8 mouse cellular contexts compared by ENCODE assay signal in genomic region chr19:60790551-60791161, GRCm38 (mm10). TPM values are rescaled to one million over a fixed set of nuclear protein-coding genes. Genes with fewer than 3 reads are reported as not detected.
DNase-seq lines count a peak whose midpoint lies in the region; ATAC-seq lines count a peak whose summit lies in the region.

TSS of gene Eif3a (minus strand) at chr19:60790658.

- under 1% methylated on average over 57 of the region's 57 CpGs for WGBS in heart, embryonic 13.5 days
- WGBS in liver, embryonic 12.5 days (ENCODE audit: insufficient replicate concordance): under 1% methylated on average over 57 of the region's 57 CpGs
- under 1% methylated on average over 57 of the region's 57 CpGs for WGBS in stomach, embryonic 15.5 days

- peak; percentile 90 for ATAC-seq in erythroid progenitor cell, adult 5-6 weeks (replicated peaks; ENCODE audit: low FRiP score, poor library complexity, severe bottlenecking)
- peak; percentile 90 for ATAC-seq in heart, embryonic 13.5 days (ENCODE audit: extremely low read depth, insufficient number of reproducible peaks, low FRiP score, low TSS enrichment)
- peak; percentile 93 for ATAC-seq in liver, embryonic 12.5 days
- ATAC-seq in stomach, embryonic 15.5 days (ENCODE audit: insufficient read depth, low FRiP score, low read depth): peak; percentile 93

- peak within 1 kb of the TSS; percentile 100 for H3K9ac ChIP-seq in heart, embryonic 13.5 days
- H3K9ac ChIP-seq in liver, embryonic 12.5 days: peak within 1 kb of the TSS; percentile 100
- peak within 1 kb of the TSS; percentile 100 for H3K9ac ChIP-seq in stomach, embryonic 15.5 days

- H3K9me3 ChIP-seq in heart, embryonic 13.5 days: no peaks in the 10 kb centered on the region
- H3K9me3 ChIP-seq in liver, embryonic 12.5 days (replicated peaks): no peaks in the 10 kb centered on the region
- H3K9me3 ChIP-seq in stomach, embryonic 15.5 days: no peaks in the 10 kb centered on the region

- peak within 1 kb of the TSS; percentile 70 for H3K4me2 ChIP-seq in heart, embryonic 13.5 days
- H3K4me2 ChIP-seq in liver, embryonic 12.5 days: peak within 1 kb of the TSS; percentile 92
- H3K4me2 ChIP-seq in stomach, embryonic 15.5 days: peak within 1 kb of the TSS; percentile 59

- H3K27ac ChIP-seq in heart, embryonic 13.5 days (replicated peaks): peak within 1 kb of the TSS; percentile 98
- H3K27ac ChIP-seq in liver, embryonic 12.5 days: peak within 1 kb of the TSS; percentile 99
- H3K27ac ChIP-seq in stomach, embryonic 15.5 days: peak within 1 kb of the TSS; percentile 99

- peak within 1 kb of the TSS; percentile 100 for H3K4me3 ChIP-seq in heart, embryonic 13.5 days
- peak within 1 kb of the TSS; percentile 99 for H3K4me3 ChIP-seq in liver, embryonic 12.5 days
- H3K4me3 ChIP-seq in stomach, embryonic 15.5 days (replicated peaks): peak within 1 kb of the TSS; percentile 98

- no peaks in the 10 kb centered on the region for H3K36me3 ChIP-seq in heart, embryonic 13.5 days
- peaks cover 11% of the 10 kb centered on the region for H3K36me3 ChIP-seq in liver, embryonic 12.5 days
- no peaks in the 10 kb centered on the region for H3K36me3 ChIP-seq in stomach, embryonic 15.5 days

- no peaks in the 10 kb centered on the region for H3K27me3 ChIP-seq in heart, embryonic 13.5 days (replicated peaks)
- no peaks in the 10 kb centered on the region for H3K27me3 ChIP-seq in liver, embryonic 12.5 days (replicated peaks)
- H3K27me3 ChIP-seq in stomach, embryonic 15.5 days (replicated peaks): no peaks in the 10 kb centered on the region

- DNase-seq in CD4-positive helper T cell, adult 2 months (ENCODE audit: low read depth, low spot score): peak; percentile 97
- DNase-seq in brain, embryonic 18.5 days (ENCODE audit: low read depth, low spot score): peak; percentile 85
- DNase-seq in kidney, postnatal 10 days: peak; percentile 97
- DNase-seq in natural killer cell, adult 2 months (ENCODE audit: low spot score in 2 of 2): peak; percentile 91 to 94

- peaks cover 34% of the 10 kb centered on the region for H3K4me1 ChIP-seq in heart, embryonic 13.5 days
- H3K4me1 ChIP-seq in liver, embryonic 12.5 days: peaks cover 51% of the 10 kb centered on the region
- H3K4me1 ChIP-seq in stomach, embryonic 15.5 days: peaks cover 2% of the 10 kb centered on the region; the same call in 1 of the 2 replicates

RNA-seq across cellular contexts. Expression of gene Eif3a, which starts in this region (rescaled TPM):
- total RNA-seq in erythroid progenitor cell, adult 5-6 weeks (2015; ENCODE audit: low replicate concordance): 139 and 168 TPM in 2 replicates
- 174 and 187 TPM in 2 replicates for total RNA-seq in erythroid progenitor cell, adult 5-6 weeks (2017; ENCODE audit: low replicate concordance)
- 105 and 112 TPM in 2 replicates for polyA plus RNA-seq in heart, embryonic 13.5 days (2015; fragmentation: Nextera tagmentation; extraction: Ambion mirVana)
- polyA plus RNA-seq in liver, embryonic 12.5 days (2016; fragmentation: Nextera tagmentation; extraction: Ambion mirVana): 131 and 132 TPM in 2 replicates
- polyA plus RNA-seq in stomach, embryonic 15.5 days (2015; fragmentation: Nextera tagmentation; extraction: Ambion mirVana): 135 and 145 TPM in 2 replicates

Comparison
In these comparisons a context has a peak if more than half of its experiments do, and no peak if none do; other contexts are left out.
1. Peak in every context shown above with its lines: DNase-seq, ATAC-seq, H3K4me3 ChIP-seq and H3K27ac ChIP-seq.